Mouse (Mus musculus) liver, adult 2 months (tissue): ENCODE measurements around the gene Kcnn4. TPM values are rescaled to one million over a fixed set of nuclear protein-coding genes. Genes with fewer than 3 reads are reported as not detected.

Source experiments
- DNase-seq: peaks from one replicate; pipeline ENCODE4 v3.0.0-alpha.2; 2011; ENCODE audit warnings: low read depth, low spot score; ENCODE audit errors: extremely low read depth
- H3K27ac ChIP-seq: fragments of 200-500 bp; replicated peaks from 2 replicates; pipeline ENCODE4 v1.5.1; 2012; ENCODE audit warnings: low read depth, mild to moderate bottlenecking, control low read depth, inconsistent platforms, low read length; ENCODE audit not compliant: insufficient read depth
- H3K27me3 ChIP-seq: fragments of 200-500 bp; 2 replicates; pipeline ENCODE4 v1.6.1; 2012; ENCODE audit warnings: mild to moderate bottlenecking, moderate library complexity, low read length, inconsistent platforms; ENCODE audit not compliant: control insufficient read depth, insufficient read depth
- H3K36me3 ChIP-seq: fragments of 200-500 bp; 2 replicates; pipeline ENCODE4 v1.6.1; 2012; ENCODE audit warnings: low read length, inconsistent platforms; ENCODE audit not compliant: control insufficient read depth, insufficient read depth
- H3K4me1 ChIP-seq: fragments of 200-500 bp; 2 replicates; pipeline ENCODE4 v1.6.1; 2011; ENCODE audit warnings: low read length; ENCODE audit not compliant: control insufficient read depth, insufficient read depth
- H3K4me3 ChIP-seq: fragments of 200-500 bp; 2 replicates; pipeline ENCODE4 v1.5.1; 2011; ENCODE audit warnings: low read depth, mild to moderate bottlenecking, control low read depth, low read length, moderate library complexity; ENCODE audit not compliant: insufficient read depth
- H3K79me2 ChIP-seq: fragments of 200-500 bp; 2 replicates; pipeline ENCODE4 v1.6.1; 2012; ENCODE audit warnings: inconsistent platforms, mild to moderate bottlenecking, low read length, moderate library complexity; ENCODE audit not compliant: control insufficient read depth, insufficient read depth
- H3K9ac ChIP-seq: fragments of 200-500 bp; 2 replicates; pipeline ENCODE4 v1.6.1; 2012; ENCODE audit warnings: low read depth, mild to moderate bottlenecking, control low read depth, inconsistent platforms, low read length
- CTCF ChIP-seq: fragments of 200-500 bp; IDR thresholded peaks from 2 replicates; pipeline ENCODE4 v1.5.1; 2011; ENCODE audit warnings: low read depth, low read length, control low read depth
- POLR2A ChIP-seq: fragments of 200-500 bp; IDR thresholded peaks from 2 replicates; pipeline ENCODE4 v1.6.1; 2011; ENCODE audit warnings: low read length, control low read depth; ENCODE audit not compliant: insufficient read depth; ENCODE audit errors: extremely low read depth
- WGBS: fragments of 180-500 bp; shearing (Covaris S2); methylation state at CpG from one replicate; pipeline ENCODE4 v1.1.7; 2018; 5-methylcytosine and 5-hydroxymethylcytosine counted together
- polyA plus RNA-seq: library from polyadenylated mRNA; depleted of rRNA; stranded (reverse); fragments of >200 nt; gene quantifications from 2 replicates; pipeline ENCODE4 v1.2.3, GENCODE M21; 2012
- total RNA-seq: library from RNA; depleted of rRNA; stranded (reverse); fragments of >200 nt; gene quantifications from 2 replicates; pipeline ENCODE4 v1.2.3, GENCODE M21; 2014

Kcnn4 gene
- total and polyA plus RNA-seq, 2 experiments: 0.66 to 0.83 TPM

- Histone ChIP-seq H3K4me1 (no peaks in the 10 kb centered on the region), H3K36me3 (no peaks in the 10 kb centered on the region), H3K9ac (no peak overlapping the region), H3K27ac (no peak overlapping the region), H3K4me3 (no peak overlapping the region), H3K27me3 (peaks cover 5% of the 10 kb centered on the region; the same call in 1 of the 2 replicates), H3K79me2 (no peaks in the 10 kb centered on the region)
- 72% methylated on average over 14 of the region's 14 CpGs for WGBS
- TF ChIP-seq CTCF (no peak), POLR2A (no peak)
- DNase-seq: no peak
These were observed 42.6 kb upstream of the Kcnn4 start for GRCm38 (mm10) chr7:24327281-24327975.

- Histone ChIP-seq H3K4me1 (no peaks in the 10 kb centered on the region), H3K27me3 (peaks cover 6% of the 10 kb centered on the region; the same call in 1 of the 2 replicates), H3K36me3 (no peaks in the 10 kb centered on the region), H3K79me2 (no peaks in the 10 kb centered on the region), H3K9ac (no peak within 1 kb of the TSS), H3K27ac (no peak within 1 kb of the TSS), H3K4me3 (no peak within 1 kb of the TSS)
- DNase-seq: no peak
- 35% methylated on average over 49 of the region's 49 CpGs for WGBS
- no peak for TF ChIP-seq POLR2A
- TF ChIP-seq CTCF: no peak
These were observed 36.6 kb upstream of the Kcnn4 start, which contains the start of gene Tescl for GRCm38 (mm10) chr7:24333304-24333986. Gene Tescl, minus strand, starts transcription at chr7:24333936.

GRCm38 (mm10) chr7:24335699-24336309, 34.3 kb upstream of the Kcnn4 start:
- Histone ChIP-seq H3K27me3 (peaks cover 6% of the 10 kb centered on the region; the same call in 1 of the 2 replicates), H3K79me2 (no peaks in the 10 kb centered on the region), H3K36me3 (no peaks in the 10 kb centered on the region), H3K4me3 (no peak overlapping the region), H3K4me1 (no peaks in the 10 kb centered on the region), H3K27ac (no peak overlapping the region), H3K9ac (no peak overlapping the region)
- 14% methylated on average over 5 of the region's 5 CpGs for WGBS
- peak; percentile 49 for DNase-seq
- TF ChIP-seq CTCF: peak; percentile 25; the same call in 1 of the 2 replicates
- TF ChIP-seq POLR2A: no peak

GRCm38 (mm10) chr7:24338241-24338640, 31.8 kb upstream of the Kcnn4 start:
- Histone ChIP-seq H3K79me2 (no peaks in the 10 kb centered on the region), H3K27me3 (peaks cover 5% of the 10 kb centered on the region; the same call in 1 of the 2 replicates), H3K4me1 (no peaks in the 10 kb centered on the region), H3K27ac (no peak overlapping the region), H3K4me3 (no peak overlapping the region), H3K36me3 (no peaks in the 10 kb centered on the region), H3K9ac (no peak overlapping the region)
- no peak for DNase-seq
- WGBS: 42% methylated on average over 2 of the region's 2 CpGs
- TF ChIP-seq CTCF (peak; percentile 11; the same call in 1 of the 2 replicates), POLR2A (no peak)

GRCm38 (mm10) chr7:24343701-24344272, 26.3 kb upstream of the Kcnn4 start:
- WGBS: 72% methylated on average over 7 of the region's 7 CpGs
- DNase-seq: no peak
- no peaks in the 10 kb centered on the region for H3K27me3 ChIP-seq
- no peak overlapping the region for H3K9ac ChIP-seq
- no peak overlapping the region for H3K27ac ChIP-seq
- H3K36me3 ChIP-seq: no peaks in the 10 kb centered on the region
- no peak for TF ChIP-seq POLR2A
- TF ChIP-seq CTCF: no peak
- H3K4me1 ChIP-seq: no peaks in the 10 kb centered on the region
- no peaks in the 10 kb centered on the region for H3K79me2 ChIP-seq
- no peak overlapping the region for H3K4me3 ChIP-seq
